Mouse (Mus musculus): ENCODE data around the gene Vdac2.

DNA sequence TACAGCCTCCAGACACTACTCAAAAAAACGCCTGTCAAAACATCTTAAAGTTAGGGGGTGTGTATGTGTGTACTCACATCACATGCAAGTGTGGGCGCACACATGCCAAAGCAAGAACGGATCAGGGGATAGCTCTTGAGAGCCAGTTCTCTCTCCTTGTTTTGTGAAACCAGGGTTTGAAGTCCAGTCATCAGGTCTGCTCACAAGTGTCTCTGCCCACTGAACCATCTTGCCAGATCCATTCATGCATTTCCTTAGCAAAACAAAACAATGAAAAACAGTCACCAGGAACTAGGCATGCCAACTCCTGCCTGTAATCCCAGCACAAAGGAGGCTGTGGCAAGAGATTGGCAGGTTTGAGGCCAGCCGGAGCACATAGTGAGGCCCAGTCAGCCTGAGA, 38.5 kb upstream of the Vdac2 start:
- TF ChIP-seq CTCF (IDR thresholded peaks at IDR 0.05; ENCODE audit: control insufficient read depth, insufficient read depth, low read length) = no peak
- no peak for TF ChIP-seq POLR2A (IDR thresholded peaks at IDR 0.05; ENCODE audit: borderline replicate concordance, control insufficient read depth, low read depth, low read length)
